Mouse (Mus musculus) kidney, postnatal 0 days (tissue): ENCODE results near the gene Msh5. TPM values are rescaled to one million over a fixed set of nuclear protein-coding genes. Genes with fewer than 3 reads are reported as not detected.
"Not testable (repeated sequence)": the region's sequence is repeated elsewhere in the genome, so short reads cannot be mapped to it uniquely, and the experiment has no call there.

ENCODE experiments used
- ATAC-seq: fragments of 200-750 bp; cut with Nextera tagmentation; replicated peaks from 2 replicates; pipeline ENCODE4 v1.8.0; 2017; ENCODE audit warnings: low read depth, moderate number of reproducible peaks, moderate TSS enrichment, moderate library complexity; ENCODE audit not compliant: low FRiP score
- DNase-seq: peaks from one replicate; pipeline ENCODE4 v3.0.0-alpha.2; 2016; ENCODE audit warnings: low spot score
- H3K27ac ChIP-seq: fragments of 300-500 bp; sonication (generic); 2 replicates; pipeline ENCODE4 v1.5.1; 2014; ENCODE audit warnings: mild to moderate bottlenecking
- H3K27me3 ChIP-seq: fragments of 300-500 bp; sonication (generic); 2 replicates; pipeline ENCODE4 v1.6.1; 2014; ENCODE audit warnings: low read length, mixed read lengths; ENCODE audit not compliant: insufficient read depth
- H3K36me3 ChIP-seq: fragments of 300-500 bp; sonication (generic); 2 replicates; pipeline ENCODE4 v1.6.1; 2014; ENCODE audit warnings: low read length, mixed read lengths; ENCODE audit not compliant: insufficient read depth
- H3K4me1 ChIP-seq: fragments of 300-500 bp; sonication (generic); replicated peaks from 2 replicates; pipeline ENCODE4 v1.6.1; 2014; ENCODE audit warnings: antibody characterized with exemption, low read length, mixed read lengths; ENCODE audit not compliant: insufficient read depth
- H3K4me2 ChIP-seq: fragments of 300-500 bp; sonication (generic); 2 replicates; pipeline ENCODE4 v1.6.1; 2014; ENCODE audit warnings: mild to moderate bottlenecking, low read length, moderate library complexity, mixed read lengths
- H3K4me3 ChIP-seq: fragments of 300-500 bp; sonication (generic); replicated peaks from 2 replicates; pipeline ENCODE4 v1.5.1; 2014; ENCODE audit warnings: low read depth, low read length
- H3K9ac ChIP-seq: fragments of 300-500 bp; sonication (generic); 2 replicates; pipeline ENCODE4 v1.6.1; 2014; ENCODE audit warnings: low read depth, low read length
- H3K9me3 ChIP-seq: fragments of 300-500 bp; sonication (generic); replicated peaks from 2 replicates; pipeline ENCODE4 v1.6.1; 2016; ENCODE audit warnings: low read length, inconsistent platforms, mixed read lengths
- CTCF ChIP-seq: IDR thresholded peaks from 2 replicates; pipeline ENCODE4 v1.5.1; 2016; ENCODE audit warnings: antibody characterized with exemption, low read depth, mild to moderate bottlenecking, moderate library complexity
- WGBS: fragments of 180-500 bp; shearing (Covaris S2); extraction: QIAGEN DNeasy Blood & Tissue Kit; methylation state at CpG from one replicate; pipeline ENCODE4 v1.1.7; 2014; 5-methylcytosine and 5-hydroxymethylcytosine counted together
- polyA plus RNA-seq: library from polyadenylated mRNA; unstranded; fragments of >200 nt; fragmentation: Nextera tagmentation; extraction: Ambion mirVana; gene quantifications from 2 replicates; pipeline ENCODE4 v1.2.1, GENCODE M21; 2015

The Msh5 gene
- polyA plus RNA-seq, 1 experiment from 2014 or later, result 2.7 TPM

- ATAC-seq (peak; percentile 22), DNase-seq (peak; percentile 49)
- under 1% methylated on average over 35 of the region's 35 CpGs for WGBS
Measured at GRCm38 (mm10) chr17:35001452-35002152, 44.9 kb downstream of the Msh5 start.

GRCm38 (mm10) chr17:35000717-35001451 lies 45.7 kb downstream of the Msh5 start, which contains the start of gene Vars:
Gene Vars, plus strand, starts transcription at chr17:35000987.
- no peaks in the 10 kb centered on the region for H3K27me3 ChIP-seq
- under 1% methylated on average over 81 of the region's 83 CpGs for WGBS

More at GRCm38 (mm10) chr17:35001452-35002152, 44.9 kb downstream of the Msh5 start:
- H3K4me2 ChIP-seq, result peak overlapping the region; percentile 100
- peak overlapping the region; percentile 85 for H3K9ac ChIP-seq
- peaks cover 14% of the 10 kb centered on the region for H3K4me1 ChIP-seq
- H3K4me3 ChIP-seq, result peak overlapping the region; percentile 78
- H3K27me3 ChIP-seq, result no peaks in the 10 kb centered on the region
- peaks cover 21% of the 10 kb centered on the region for H3K36me3 ChIP-seq
- no peaks in the 10 kb centered on the region for H3K9me3 ChIP-seq
- TF ChIP-seq CTCF, result no peak
- H3K27ac ChIP-seq, result peak overlapping the region; percentile 98

DNA sequence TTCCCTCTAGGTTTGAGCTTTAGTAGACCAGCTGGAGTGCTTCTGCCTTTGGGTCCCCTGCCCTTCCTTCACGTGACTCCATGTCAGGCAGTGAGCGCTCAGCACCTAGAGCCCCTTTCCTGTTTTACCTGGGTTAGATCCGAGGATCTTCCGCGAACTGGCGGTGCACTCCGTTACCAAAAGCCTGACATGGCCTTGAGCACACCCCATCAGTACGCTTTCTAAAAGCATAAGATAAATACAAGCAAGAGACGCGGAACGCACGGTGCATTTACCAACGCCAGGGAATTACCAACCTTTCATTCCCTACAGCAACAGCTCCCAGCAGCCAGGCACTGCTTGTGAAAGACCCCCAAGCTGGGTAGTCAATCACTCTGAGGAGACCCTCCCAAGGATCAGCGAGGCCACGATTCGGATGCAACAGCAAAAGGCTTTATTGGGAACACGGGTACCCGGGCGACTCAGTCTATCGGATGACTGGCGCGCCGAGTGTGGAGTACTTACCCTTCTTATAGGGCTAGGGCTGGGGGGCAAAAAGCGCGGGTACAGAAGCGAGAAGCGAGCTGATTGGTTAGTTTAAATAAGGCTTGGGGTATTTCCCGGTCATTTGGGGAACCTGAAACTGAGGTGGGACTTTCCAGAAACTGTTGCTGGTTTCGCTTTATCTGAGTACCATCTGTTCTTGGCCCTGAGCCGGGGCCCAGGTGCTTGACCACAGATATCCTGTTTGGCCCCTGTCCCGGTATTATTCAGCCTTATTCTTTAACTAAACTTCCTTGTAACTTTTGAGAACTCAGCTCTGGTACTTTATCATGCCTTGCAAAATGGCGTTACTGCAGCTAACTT lies 46.5 kb downstream of the Msh5 start:
- Histone ChIP-seq H3K9ac (peak overlapping the region; percentile 85), H3K36me3 (peaks cover 10% of the 10 kb centered on the region), H3K4me2 (peak overlapping the region; percentile 100), H3K27ac (peak overlapping the region; percentile 98), H3K4me3 (peak overlapping the region; percentile 78), H3K4me1 (peaks cover 14% of the 10 kb centered on the region)
- not testable (repeated sequence) for H3K27me3 ChIP-seq, H3K9me3 ChIP-seq, ATAC-seq
- WGBS, result 16% methylated on average over 28 of the region's 32 CpGs
- peak; percentile 19 for DNase-seq

More at GRCm38 (mm10) chr17:35000717-35001451, 45.7 kb downstream of the Msh5 start, which contains the start of gene Vars:
- H3K9ac ChIP-seq, result peak within 1 kb of the TSS; percentile 85
- TF ChIP-seq CTCF, result no peak
- peak; percentile 91 for DNase-seq
- H3K4me3 ChIP-seq, result peak within 1 kb of the TSS; percentile 78
- peak within 1 kb of the TSS; percentile 100 for H3K4me2 ChIP-seq
- ATAC-seq, result peak; percentile 91
- no peaks in the 10 kb centered on the region for H3K9me3 ChIP-seq
- peaks cover 14% of the 10 kb centered on the region for H3K4me1 ChIP-seq
- H3K36me3 ChIP-seq, result peaks cover 18% of the 10 kb centered on the region
- peak within 1 kb of the TSS; percentile 98 for H3K27ac ChIP-seq

GRCm38 (mm10) chr17:34998526-34999430 lies 47.8 kb downstream of the Msh5 start:
- no peak for TF ChIP-seq CTCF
- no peak for DNase-seq
- Histone ChIP-seq H3K27ac (no peak overlapping the region), H3K9ac (no peak overlapping the region), H3K4me1 (peaks cover 14% of the 10 kb centered on the region), H3K4me3 (no peak overlapping the region), H3K4me2 (peak overlapping the region; percentile 68; the same call in 1 of the 2 replicates), H3K9me3 (no peaks in the 10 kb centered on the region), H3K36me3 (no peaks in the 10 kb centered on the region), H3K27me3 (no peaks in the 10 kb centered on the region)
- no peak for ATAC-seq
- WGBS, result 93% methylated on average over 15 of the region's 15 CpGs

DNA sequence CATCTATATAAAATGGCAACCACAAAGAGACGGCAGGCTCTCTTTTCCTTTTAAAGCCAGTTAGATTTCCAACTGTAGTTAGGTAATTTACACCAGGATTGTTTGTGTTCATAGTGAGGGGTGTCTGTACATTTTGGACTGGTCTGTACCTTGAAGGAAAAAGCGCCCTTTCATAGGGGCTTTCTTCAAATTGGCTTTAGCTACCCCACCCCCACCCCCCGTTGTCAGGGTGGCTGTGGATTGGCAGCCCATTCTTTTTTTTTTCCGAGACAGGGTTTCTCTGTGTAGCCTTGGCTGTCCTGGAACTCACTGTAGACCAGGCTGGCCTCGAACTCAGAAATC lies 49.4 kb downstream of the Msh5 start:
- ATAC-seq (no peak), DNase-seq (no peak)
- no peaks in the 10 kb centered on the region for H3K36me3 ChIP-seq
- no peak overlapping the region for H3K9ac ChIP-seq
- no peak overlapping the region for H3K27ac ChIP-seq
- WGBS, result 88% methylated on average over 5 of the region's 5 CpGs
- peaks cover 8% of the 10 kb centered on the region; the same call in 1 of the 2 replicates for H3K4me1 ChIP-seq
- H3K4me3 ChIP-seq, result no peak overlapping the region
- no peak for TF ChIP-seq CTCF
- 0 out of 2 replicates have a peak overlapping the region, but pooled peaks have one; percentile 18 for H3K4me2 ChIP-seq
- no peaks in the 10 kb centered on the region for H3K9me3 ChIP-seq
- H3K27me3 ChIP-seq, result no peaks in the 10 kb centered on the region
